Mouse (Mus musculus) urinary bladder, adult 2 months (tissue): ENCODE results near the gene Chrne. TPM values are rescaled to one million over a fixed set of nuclear protein-coding genes. Genes with fewer than 3 reads are reported as not detected.
A peak's percentile ranks its signal among the peaks of the same experiment; 100 is the strongest.
"Not testable (repeated sequence)": the region's sequence is repeated elsewhere in the genome, so short reads cannot be mapped to it uniquely, and the experiment has no call there.

Source experiments
- DNase-seq: peaks from one replicate; pipeline ENCODE4 v3.0.0; 2022; ENCODE audit warnings: low spot score
- polyA plus RNA-seq: library from polyadenylated mRNA; depleted of rRNA; stranded (reverse); fragments of >200 nt; gene quantifications from 2 replicates; pipeline ENCODE4 v1.2.3, GENCODE M21; 2012; rRNA removed

Chrne gene
- polyA plus RNA-seq, 1 experiment = 0.44 TPM

DNA sequence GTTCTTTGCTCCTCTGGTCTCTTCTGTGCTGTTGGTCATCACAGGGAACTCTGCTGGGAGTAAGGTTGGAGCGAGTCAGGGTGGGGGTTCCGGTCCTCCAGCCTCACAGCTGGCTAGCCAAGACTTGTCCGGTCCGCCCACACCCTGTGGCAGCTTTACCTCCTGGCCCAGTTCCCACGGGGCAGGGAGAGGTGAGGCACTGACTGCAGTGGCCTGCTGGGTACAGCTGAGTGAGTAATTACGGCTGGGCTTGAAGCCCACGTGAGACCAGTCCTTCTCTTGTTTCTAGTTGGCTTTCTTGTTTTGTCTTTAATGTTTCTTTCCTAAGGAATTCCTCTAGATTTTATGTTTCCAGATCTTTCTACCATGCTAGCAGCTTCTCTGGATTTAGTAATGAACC is 33.6 kb downstream of the Chrne start:
- peak; percentile 58 for DNase-seq

DNA sequence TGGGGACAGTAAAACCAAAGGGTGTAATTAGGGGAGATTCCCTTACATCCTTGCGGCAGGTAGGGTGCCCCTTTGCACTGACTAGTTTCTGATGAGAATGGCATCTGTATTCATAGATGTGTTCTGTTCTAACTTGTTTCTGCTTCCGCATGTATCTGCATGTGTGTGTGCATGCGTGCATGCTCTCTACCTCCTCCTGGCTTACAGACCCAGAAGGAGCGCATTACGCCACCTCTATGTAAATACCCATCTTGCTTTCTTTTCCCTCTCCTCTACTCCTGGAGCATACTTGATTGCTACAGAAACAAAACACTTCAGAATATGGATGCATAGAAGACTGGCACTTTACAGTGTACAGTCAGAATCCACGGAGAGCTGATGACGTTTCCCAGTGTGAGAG is 35.2 kb downstream of the Chrne start:
- DNase-seq = no peak

DNA sequence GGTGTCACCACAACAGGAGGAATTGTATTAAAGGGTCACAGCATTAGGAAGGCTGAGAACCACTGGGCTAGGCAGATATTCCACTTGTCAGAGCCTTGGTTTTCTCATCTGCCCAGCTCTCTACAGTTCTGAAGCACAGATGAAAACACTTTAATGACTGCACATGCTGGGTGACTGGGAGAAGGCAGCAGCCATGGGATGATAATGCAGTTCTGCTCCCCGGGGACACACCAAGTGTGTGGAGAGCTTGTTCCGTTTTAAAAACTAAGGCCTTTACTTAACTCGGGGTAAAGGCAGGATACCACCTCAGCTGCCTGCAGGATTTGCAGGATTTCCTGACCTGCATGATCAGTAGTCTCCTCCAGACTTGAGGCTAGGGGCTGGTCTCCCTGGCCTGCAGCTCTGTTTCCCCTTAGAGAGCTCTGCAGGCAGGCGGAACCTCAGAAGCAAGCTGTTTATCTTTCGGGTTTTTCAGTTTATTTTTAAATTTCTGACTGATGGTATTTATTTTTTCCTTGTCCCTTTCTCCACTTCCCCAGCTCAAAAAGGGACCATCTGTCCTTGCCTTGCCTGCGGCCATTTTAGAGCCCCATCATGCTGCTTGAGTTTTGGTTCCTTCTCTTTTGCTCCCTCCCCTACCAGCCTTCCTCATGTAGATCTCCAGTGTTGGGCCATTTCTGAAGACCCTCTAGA is 35.8 kb downstream of the Chrne start:
- DNase-seq = no peak

DNA sequence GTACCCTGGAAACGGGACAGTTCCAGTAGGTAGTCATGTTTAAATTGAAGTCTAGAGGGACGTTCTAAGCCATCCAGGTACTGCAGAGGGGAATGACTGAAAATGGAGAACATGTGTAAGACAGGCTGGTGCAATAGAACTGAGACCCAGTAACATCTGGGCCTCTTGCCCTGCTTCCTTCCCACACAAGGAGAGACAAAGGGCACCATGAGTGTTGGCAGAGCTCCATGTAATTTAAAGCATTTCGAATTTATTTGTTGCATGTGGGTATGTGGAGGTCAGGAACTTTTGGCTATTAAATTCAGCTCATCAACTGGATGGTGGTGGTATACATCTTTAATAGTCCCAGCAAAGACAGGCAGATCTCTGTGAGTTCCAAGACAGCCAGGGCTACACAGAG is 36.8 kb downstream of the Chrne start:
- DNase-seq = no peak

DNA sequence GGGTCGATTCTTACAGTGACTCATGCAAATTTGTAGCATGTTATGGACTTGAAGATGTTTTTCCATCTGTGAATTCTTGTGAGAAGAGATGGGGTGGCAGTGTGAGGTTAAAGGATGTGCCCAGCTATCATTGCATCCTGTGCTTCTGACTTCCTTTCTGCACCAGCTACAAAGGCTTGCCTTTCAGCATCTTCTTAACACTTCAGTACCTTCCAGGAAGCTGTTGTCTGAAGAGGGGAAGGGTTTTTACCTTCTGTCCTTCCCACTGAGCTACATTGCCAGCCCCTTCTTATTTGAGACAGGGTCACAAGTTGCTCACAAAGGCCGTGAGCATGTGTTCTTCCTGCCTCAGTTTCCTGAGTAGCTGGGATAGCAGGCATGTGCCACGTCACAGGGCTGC is 38.1 kb downstream of the Chrne start:
- no peak for DNase-seq

DNA sequence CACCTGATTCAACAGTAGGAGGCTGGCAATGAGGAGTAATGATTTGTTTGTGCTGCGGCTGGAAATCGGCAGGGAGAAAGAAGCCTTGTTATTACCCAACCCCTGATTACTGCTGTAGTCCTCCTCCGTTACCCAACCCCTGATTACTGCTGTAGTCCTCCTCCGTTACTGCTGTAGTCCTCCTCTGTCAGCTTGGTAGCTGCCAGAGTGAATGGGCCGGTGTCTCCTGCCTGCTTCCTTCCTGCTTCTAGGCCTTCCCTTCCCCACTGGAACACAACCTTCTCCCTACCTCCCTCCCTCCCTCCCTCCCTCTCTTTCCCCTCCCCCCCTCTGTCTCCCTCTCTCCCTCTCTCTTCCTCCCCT is 38.7 kb downstream of the Chrne start:
- DNase-seq = no peak

DNA sequence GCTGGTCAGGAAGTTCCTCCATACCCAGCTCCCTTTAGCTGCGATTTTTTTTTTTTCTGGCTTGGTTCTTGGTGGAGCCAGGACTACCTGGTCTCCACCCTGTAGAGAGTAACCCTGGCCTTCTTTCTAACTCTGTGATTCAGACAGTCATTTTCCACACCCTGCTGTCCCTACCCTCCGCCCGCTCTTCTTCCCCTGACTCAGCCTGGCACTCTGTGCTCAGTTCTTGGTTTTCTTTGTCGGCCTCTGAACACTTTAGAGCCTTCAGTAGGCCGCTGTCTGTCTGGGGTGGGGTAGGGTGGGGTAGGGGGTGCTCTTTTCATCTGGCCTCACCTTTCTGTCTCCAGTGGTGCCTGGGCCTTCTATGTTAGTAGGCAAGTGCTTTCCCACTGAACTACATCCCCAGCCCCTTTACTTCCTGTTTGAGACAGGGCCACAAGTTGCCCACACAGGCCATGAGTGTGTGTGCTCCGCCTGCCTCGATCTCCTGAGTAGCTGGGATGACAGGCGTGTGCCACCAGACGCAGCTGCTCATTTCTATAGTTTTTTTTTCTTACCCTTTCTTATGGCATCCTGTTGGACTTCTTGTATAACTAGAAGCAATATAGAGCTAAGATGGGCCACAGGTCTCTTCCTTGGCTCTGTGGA is 39.2 kb downstream of the Chrne start:
- DNase-seq = no peak

DNA sequence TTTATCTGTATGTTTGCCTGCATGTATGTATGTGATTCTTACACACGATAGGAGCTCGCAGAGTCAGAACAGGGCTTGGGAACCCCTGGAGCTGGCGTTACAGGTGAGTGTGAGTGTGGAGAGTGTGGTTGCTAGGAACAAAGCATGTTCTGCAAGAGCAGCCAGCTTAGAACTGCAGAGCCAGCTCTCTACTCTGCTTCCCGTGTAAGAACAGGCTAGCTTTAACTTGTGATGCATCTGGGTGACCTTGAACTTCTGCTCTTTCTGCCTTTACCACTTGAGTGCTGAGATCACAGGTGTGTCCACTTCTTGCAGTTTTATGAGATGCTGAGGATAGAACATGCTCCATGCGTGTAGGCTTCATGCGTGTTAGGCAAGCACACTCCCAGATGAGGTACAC is 40.1 kb downstream of the Chrne start:
- no peak for DNase-seq

DNA sequence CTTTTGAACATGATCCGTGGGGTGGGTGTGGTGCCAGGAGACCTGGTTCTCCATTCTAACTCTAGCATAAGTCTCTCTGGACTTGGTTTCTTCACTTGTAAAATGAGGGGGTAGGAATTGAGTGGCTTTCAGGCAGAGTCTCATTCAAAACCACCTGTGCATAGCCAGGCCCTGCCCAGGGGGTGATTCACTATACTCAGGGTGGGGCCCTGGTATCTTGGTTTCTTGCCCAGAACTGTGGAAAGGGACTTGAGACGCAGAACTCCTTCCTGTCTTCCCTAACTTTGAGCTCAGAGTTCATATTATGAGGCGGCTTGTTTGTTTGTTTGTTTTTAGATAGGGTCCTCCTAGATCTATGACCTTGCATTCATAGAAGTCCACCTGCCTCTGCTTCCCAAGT is 41.8 kb downstream of the Chrne start:
- DNase-seq = no peak

DNA sequence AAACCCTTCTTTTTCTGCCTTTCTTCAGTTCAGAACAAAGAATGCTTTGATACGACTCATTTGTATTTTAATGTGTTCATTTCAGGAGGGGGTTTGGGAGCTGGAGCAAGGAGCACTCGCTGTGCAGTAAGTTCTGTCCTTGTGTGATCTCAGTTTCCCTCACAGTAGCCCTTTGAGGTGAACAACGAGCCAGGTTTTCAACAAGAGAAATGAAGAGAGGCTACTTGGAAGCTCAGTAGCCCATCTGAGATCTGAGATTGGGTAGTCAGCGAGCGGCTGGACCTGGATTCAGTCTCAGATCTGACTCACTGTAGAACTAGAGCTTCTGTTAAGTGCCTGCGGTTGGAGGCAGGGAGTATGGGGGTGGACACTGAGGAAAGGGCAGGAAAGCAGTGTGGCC is 45.1 kb downstream of the Chrne start:
- no peak for DNase-seq

DNA sequence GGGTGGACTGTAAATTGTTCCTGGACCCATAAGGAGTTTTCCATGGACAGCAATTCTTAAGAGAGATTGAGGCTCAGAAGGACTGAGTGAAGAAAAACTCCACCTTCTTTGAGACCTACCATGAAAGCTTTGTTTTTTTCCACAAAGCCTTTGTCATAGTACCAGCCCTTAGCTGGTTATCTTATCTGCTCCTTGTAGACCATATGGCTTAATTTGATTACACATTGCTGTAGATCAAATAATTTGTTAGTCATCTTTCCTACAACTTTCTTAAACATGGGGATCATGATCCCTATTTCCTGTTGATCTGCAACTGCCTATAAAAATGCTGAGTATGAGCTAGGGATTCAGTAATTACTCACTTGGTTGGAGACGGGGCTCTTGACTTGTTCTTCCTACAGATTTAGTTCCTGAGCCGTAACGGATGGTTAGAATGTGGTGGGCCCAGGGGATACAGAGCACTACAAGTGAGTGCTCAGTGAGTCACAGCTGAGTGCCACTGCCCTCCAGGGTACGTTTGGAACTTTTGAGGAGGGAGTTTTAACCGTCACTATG is 46.6 kb downstream of the Chrne start:
- no peak for DNase-seq

DNA sequence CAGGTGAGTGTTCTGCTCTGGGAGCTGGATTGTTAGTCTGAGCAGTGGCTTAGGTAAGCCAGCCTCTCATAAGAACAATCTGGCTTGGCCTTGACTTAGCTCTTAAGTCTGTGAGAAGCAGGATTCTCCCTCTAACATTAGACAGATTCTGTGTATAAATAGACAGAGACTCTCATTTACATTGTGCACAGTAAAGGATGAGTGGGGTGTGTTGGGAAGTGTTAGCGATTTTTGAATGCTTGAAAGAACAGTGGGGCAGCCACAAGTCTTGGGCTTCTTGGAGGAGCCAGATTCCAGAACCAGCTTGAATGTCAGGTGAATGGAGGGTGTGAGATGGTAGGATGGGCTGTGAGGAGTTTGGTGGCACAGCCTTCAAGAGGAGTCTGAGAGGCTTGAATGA is 47.4 kb downstream of the Chrne start:
- no peak for DNase-seq

DNA sequence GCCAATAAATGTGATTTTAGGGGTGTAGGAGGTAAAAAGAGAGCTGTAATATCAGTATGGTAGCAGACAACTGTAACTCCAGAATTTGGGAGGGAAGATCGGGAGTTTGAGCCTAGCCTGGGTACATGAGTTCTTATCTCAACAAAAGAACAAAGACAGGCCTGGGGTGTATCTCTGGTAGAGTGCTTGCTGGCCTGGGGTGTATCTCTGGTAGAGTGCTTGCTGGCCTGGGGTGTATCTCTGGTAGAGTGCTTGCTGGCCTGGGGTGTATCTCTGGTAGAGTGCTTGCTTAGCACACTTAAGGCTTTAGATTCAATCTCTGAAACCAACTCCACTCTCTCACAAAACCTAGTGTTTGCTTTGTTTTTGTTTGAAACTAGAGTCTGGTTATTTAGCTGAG is 48.4 kb downstream of the Chrne start:
- DNase-seq = not testable (repeated sequence)

DNA sequence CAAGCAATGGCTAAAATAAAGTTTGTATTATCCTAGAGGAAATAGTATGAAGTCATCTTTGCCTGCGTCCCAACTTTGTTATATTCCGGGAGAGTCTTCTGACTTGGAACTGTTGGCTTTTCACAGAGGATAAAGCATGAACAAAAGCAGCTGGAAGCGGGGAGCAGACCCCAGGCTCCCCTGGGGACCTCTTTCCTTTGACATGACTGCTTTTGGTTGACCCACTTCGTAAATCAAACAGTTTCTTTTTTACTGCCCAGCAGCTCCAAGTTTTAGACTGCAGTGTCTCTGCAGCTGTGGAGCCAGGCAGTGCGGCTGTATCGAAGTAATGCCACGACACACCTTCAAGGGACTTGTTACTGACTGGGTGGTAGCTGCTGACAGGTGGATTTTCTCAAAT is 52.4 kb downstream of the Chrne start:
- DNase-seq = no peak

Other genes with a start within 250 kb of the Chrne start
- 11.1 and 15.3 TPM in 2 replicates for gene Pelp1, start 209.2 kb downstream of the Chrne start, polyA plus RNA-seq
- gene Arrb2, start 186.6 kb downstream of the Chrne start, polyA plus RNA-seq = 18.5 and 22.0 TPM in 2 replicates
- 20.1 and 20.8 TPM in 2 replicates for gene Med11, start 167.3 kb downstream of the Chrne start, polyA plus RNA-seq
- 3.9 and 4.4 TPM in 2 replicates for gene Zmynd15, start 159.8 kb downstream of the Chrne start, polyA plus RNA-seq
- gene Cxcl16, start 159.2 kb downstream of the Chrne start, polyA plus RNA-seq = 28.9 and 29.2 TPM in 2 replicates
- gene Tm4sf5, start 114.0 kb downstream of the Chrne start, polyA plus RNA-seq = 0.72 and 0.80 TPM in 2 replicates
- gene Vmo1, start 104.6 kb downstream of the Chrne start, polyA plus RNA-seq = 0.43 and 0.72 TPM in 2 replicates
- 0.14 and 0.15 TPM in 2 replicates for gene Gltpd2, start 100.0 kb downstream of the Chrne start, polyA plus RNA-seq
- 249 and 294 TPM in 2 replicates for gene Psmb6, start 93.8 kb downstream of the Chrne start, polyA plus RNA-seq
- not detected in 2 replicates for gene Gm40193, start 86.3 kb downstream of the Chrne start, polyA plus RNA-seq
- 33.6 and 38.7 TPM in 2 replicates for gene Pld2, start 79.2 kb downstream of the Chrne start, polyA plus RNA-seq
- gene Mink1, start 56.3 kb downstream of the Chrne start, polyA plus RNA-seq = 87.2 and 89.1 TPM in 2 replicates
- not detected in 2 replicates for gene 4930544D05Rik, start 3.4 kb downstream of the Chrne start, polyA plus RNA-seq
- gene Gp1ba, start 19.9 kb upstream of the Chrne start, polyA plus RNA-seq = 0.01 and 0.10 TPM in 2 replicates
- 116 and 119 TPM in 2 replicates for gene Rnf167, start 28.0 kb upstream of the Chrne start, polyA plus RNA-seq
- 93.9 and 96.9 TPM in 2 replicates for gene Slc25a11, start 28.3 kb upstream of the Chrne start, polyA plus RNA-seq
- gene Pfn1, start 35.4 kb upstream of the Chrne start, polyA plus RNA-seq = 1,258 and 1,344 TPM in 2 replicates
- gene Eno3, start 38.0 kb upstream of the Chrne start, polyA plus RNA-seq = 104 and 126 TPM in 2 replicates
- 89.4 and 93.2 TPM in 2 replicates for gene Spag7, start 50.2 kb upstream of the Chrne start, polyA plus RNA-seq
- gene Camta2, start 68.9 kb upstream of the Chrne start, polyA plus RNA-seq = 16.6 and 25.4 TPM in 2 replicates
- gene Inca1, start 80.9 kb upstream of the Chrne start, polyA plus RNA-seq = 4.3 and 5.1 TPM in 2 replicates
- gene Kif1c, start 81.3 kb upstream of the Chrne start, polyA plus RNA-seq = 77.5 and 105 TPM in 2 replicates
- gene Zfp3, start 145.0 kb upstream of the Chrne start, polyA plus RNA-seq = 5.8 and 6.5 TPM in 2 replicates
- 1.1 and 1.5 TPM in 2 replicates for gene Scimp, start 193.4 kb upstream of the Chrne start, polyA plus RNA-seq
- 12.3 and 15.8 TPM in 2 replicates for gene Rabep1, start 225.6 kb upstream of the Chrne start, polyA plus RNA-seq